Mouse (Mus musculus): Measurements from ENCODE around the gene 3110009E18Rik. TPM values are rescaled to one million over a fixed set of nuclear protein-coding genes. Genes with fewer than 3 reads are reported as not detected.

The 3110009E18Rik gene
- polyA plus RNA-seq, 1 experiment from 2014 or later = 18.1 TPM

DNA sequence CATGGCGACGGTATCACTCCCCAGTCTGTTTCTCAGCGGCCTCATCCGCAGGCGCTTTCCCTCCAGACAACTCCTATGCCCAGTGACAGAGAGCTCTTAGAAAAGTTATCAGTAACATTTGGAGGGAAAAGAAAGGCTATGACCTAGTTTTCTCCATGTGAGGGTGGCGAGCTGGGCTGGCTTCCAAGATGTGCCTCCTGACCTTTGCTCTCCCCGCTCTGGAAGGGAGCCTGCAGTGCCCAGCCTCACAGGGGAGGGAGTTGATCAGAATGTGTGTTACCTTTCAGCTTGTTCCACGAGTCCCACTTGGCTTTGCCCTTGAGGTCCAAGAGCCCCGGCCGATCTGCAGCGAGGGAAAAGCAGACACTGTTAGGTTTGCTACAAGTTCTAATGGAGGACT lies 4.9 kb upstream of the 3110009E18Rik start:
- no peak overlapping the region for H3K4me2 ChIP-seq (ENCODE audit: low read depth, low read length)
- no peak overlapping the region for H3K27ac ChIP-seq (ENCODE audit: low read length)
- no peak overlapping the region for H3K4me3 ChIP-seq (ENCODE audit: low read length)
- no peak for ATAC-seq (ENCODE audit: low read depth)
- WGBS = 86% methylated on average over 11 of the region's 11 CpGs
- H3K9me3 ChIP-seq (ENCODE audit: control insufficient read depth, low read length) = peaks cover 3% of the 10 kb centered on the region
- peaks cover 15% of the 10 kb centered on the region for H3K4me1 ChIP-seq (replicated peaks; ENCODE audit: control insufficient read depth, insufficient read depth, low read length)
- H3K9ac ChIP-seq (ENCODE audit: low read length) = no peak overlapping the region
- H3K27me3 ChIP-seq (ENCODE audit: control insufficient read depth, insufficient read depth, low read depth, low read length) = no peaks in the 10 kb centered on the region
- peaks cover 37% of the 10 kb centered on the region for H3K36me3 ChIP-seq (ENCODE audit: control insufficient read depth, insufficient read depth, low read length)

DNA sequence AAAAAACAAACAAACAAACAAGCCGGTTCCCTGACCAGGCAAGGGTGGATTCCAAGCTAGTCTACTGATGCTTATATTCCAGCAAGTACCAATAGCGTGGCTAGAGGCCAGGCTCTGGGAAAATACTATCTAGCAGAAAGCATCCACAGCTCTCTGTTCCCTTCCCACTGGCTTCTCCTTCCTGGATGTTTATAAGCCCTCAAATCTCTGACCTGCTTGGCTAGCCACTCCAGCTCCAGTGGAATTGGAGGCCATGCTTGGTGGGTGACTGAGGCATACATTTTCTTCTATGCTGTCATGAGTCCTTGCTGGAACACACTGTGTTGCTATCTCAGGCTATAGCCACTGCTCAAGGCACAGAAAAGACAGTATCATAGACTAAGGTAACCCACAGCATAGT lies 2.1 kb upstream of the 3110009E18Rik start:
- no peaks in the 10 kb centered on the region for H3K27me3 ChIP-seq (ENCODE audit: control insufficient read depth, insufficient read depth, low read depth, low read length)
- H3K36me3 ChIP-seq (ENCODE audit: control insufficient read depth, insufficient read depth, low read length) = peaks cover 23% of the 10 kb centered on the region
- no peak overlapping the region for H3K4me2 ChIP-seq (ENCODE audit: low read depth, low read length)
- no peak for ATAC-seq (ENCODE audit: low read depth)
- peaks cover 3% of the 10 kb centered on the region for H3K9me3 ChIP-seq (ENCODE audit: control insufficient read depth, low read length)
- no peak overlapping the region for H3K4me3 ChIP-seq (ENCODE audit: low read length)
- no peak overlapping the region for H3K27ac ChIP-seq (ENCODE audit: low read length)
- no peak overlapping the region for H3K9ac ChIP-seq (ENCODE audit: low read length)
- WGBS = 82% methylated on average over 2 of the region's 2 CpGs
- H3K4me1 ChIP-seq (replicated peaks; ENCODE audit: control insufficient read depth, insufficient read depth, low read length) = peaks cover 17% of the 10 kb centered on the region

DNA sequence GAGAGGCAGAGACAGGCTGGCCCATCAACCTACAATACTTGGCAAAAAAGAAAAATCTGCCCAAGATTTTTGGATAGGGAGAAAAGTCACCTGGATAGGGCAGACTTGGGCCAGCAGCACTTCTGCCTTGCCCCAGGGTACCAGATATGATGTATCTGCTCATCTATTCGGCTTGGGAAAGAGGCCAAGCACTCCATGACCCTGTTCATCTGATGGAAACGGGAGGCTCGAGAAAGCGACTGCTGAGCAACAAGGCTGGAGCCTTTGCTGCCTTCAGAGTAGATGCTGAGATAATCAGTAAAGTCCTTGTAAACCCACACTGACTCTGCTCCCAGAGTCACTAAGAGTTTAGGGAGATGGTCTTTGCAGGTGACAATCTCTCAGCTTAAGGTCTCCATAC lies 1.6 kb upstream of the 3110009E18Rik start:
- H3K27ac ChIP-seq (ENCODE audit: low read length) = no peak overlapping the region
- no peaks in the 10 kb centered on the region for H3K27me3 ChIP-seq (ENCODE audit: control insufficient read depth, insufficient read depth, low read depth, low read length)
- peaks cover 17% of the 10 kb centered on the region for H3K4me1 ChIP-seq (replicated peaks; ENCODE audit: control insufficient read depth, insufficient read depth, low read length)
- ATAC-seq (ENCODE audit: low read depth) = no peak
- peaks cover under 1% of the 10 kb centered on the region for H3K9me3 ChIP-seq (ENCODE audit: control insufficient read depth, low read length)
- H3K4me2 ChIP-seq (ENCODE audit: low read depth, low read length) = peak overlapping the region; percentile 88
- H3K4me3 ChIP-seq (ENCODE audit: low read length) = peak overlapping the region; percentile 72; the same call in 1 of the 2 replicates
- 79% methylated on average over 4 of the region's 4 CpGs for WGBS
- no peak overlapping the region; the same call in 1 of the 2 replicates for H3K9ac ChIP-seq (ENCODE audit: low read length)
- H3K36me3 ChIP-seq (ENCODE audit: control insufficient read depth, insufficient read depth, low read length) = peaks cover 19% of the 10 kb centered on the region

DNA sequence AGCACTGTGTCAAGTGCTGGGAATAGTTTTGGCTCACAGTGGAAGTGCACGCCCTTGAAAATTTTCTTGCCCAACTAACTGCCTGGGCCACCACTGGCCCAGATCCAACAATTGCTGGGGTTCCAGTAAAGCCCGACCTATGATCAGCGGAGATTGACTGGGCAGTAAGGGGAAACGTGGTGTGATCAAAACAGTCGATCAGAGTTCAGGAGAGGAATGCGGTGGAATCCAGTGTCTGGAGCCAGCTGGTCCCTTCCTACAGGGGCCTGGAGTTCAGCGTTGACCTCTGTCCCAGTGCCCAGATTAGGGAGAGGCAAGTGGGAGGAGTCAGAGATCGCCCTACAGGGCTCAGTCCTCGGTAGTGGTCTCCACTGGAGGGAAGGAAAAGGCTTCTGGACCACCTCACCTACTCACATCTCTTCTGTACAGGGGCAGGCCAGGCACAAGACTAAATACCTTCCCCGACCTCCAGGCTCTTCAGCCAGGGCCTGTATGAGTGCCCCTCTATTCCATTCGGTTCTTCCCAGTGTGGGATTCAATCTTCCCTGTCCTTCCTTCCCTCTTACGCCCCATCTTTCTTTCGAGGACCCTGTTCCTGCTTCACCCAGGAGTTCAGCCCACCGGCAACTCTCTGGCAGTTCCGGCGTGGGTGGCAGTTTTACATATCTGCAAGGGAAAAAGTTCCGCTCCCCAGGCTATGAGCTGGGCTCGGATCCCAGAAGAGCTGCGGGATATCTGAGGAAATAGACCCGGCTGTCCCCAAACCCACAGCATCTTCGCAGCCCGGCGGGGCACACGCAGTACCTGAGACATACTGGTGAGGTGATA lies 632 bp upstream of the 3110009E18Rik start:
- Histone ChIP-seq H3K4me1 (replicated peaks; ENCODE audit: control insufficient read depth, insufficient read depth, low read length) (peaks cover 17% of the 10 kb centered on the region), H3K36me3 (ENCODE audit: control insufficient read depth, insufficient read depth, low read length) (peaks cover 9% of the 10 kb centered on the region), H3K9me3 (ENCODE audit: control insufficient read depth, low read length) (no peaks in the 10 kb centered on the region), H3K27ac (ENCODE audit: low read length) (peak overlapping the region; percentile 94), H3K9ac (ENCODE audit: low read length) (peak overlapping the region; percentile 80), H3K4me2 (ENCODE audit: low read depth, low read length) (peak overlapping the region; percentile 88), H3K4me3 (ENCODE audit: low read length) (peak overlapping the region; percentile 72), H3K27me3 (ENCODE audit: control insufficient read depth, insufficient read depth, low read depth, low read length) (no peaks in the 10 kb centered on the region)
- peak; percentile 64 for ATAC-seq (ENCODE audit: low read depth)
- under 1% methylated on average over 24 of the region's 24 CpGs for WGBS

DNA sequence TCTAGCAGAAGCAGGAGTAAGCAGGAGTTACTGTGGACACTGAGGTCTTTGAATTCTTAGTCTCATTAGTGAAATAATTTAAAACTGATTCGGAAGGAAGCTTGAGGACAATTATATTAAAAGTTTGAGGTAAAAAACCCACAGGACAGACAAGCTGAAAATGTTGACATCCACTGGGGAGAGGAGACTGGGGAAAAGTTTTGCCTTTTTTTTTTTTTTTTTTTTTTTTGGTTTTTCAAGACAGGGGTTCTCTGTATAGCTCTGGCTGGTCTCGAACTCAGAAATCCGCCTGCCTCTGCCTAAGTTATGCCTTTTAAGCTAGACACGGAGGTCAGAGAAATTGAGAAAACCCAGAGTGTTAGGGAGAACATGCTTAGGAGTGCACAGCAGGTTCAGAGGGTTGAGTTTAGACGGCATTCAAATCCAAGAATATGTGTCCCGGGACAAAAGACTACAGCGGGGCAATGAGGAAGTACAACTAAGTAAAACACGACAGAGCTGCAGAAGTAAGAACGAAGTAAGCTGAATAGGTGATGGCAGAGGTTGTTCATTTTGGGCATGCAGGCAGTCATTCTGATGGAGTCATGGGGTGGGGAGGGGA lies 1.0 kb downstream of the 3110009E18Rik start:
- peak overlapping the region; percentile 66 for H3K4me2 ChIP-seq (ENCODE audit: low read depth, low read length)
- H3K9ac ChIP-seq (ENCODE audit: low read length) = peak overlapping the region; percentile 64
- peak overlapping the region; percentile 93 for H3K27ac ChIP-seq (ENCODE audit: low read length)
- peaks cover 19% of the 10 kb centered on the region for H3K4me1 ChIP-seq (replicated peaks; ENCODE audit: control insufficient read depth, insufficient read depth, low read length)
- H3K27me3 ChIP-seq (ENCODE audit: control insufficient read depth, insufficient read depth, low read depth, low read length) = no peaks in the 10 kb centered on the region
- ATAC-seq (ENCODE audit: low read depth) = no peak
- 0 out of 2 replicates have a peak, but pooled peaks cover 2% of the 10 kb centered on the region for H3K36me3 ChIP-seq (ENCODE audit: control insufficient read depth, insufficient read depth, low read length)
- H3K4me3 ChIP-seq (ENCODE audit: low read length) = peak overlapping the region; percentile 72
- 88% methylated on average over 9 of the region's 9 CpGs for WGBS
- H3K9me3 ChIP-seq (ENCODE audit: control insufficient read depth, low read length) = no peaks in the 10 kb centered on the region

DNA sequence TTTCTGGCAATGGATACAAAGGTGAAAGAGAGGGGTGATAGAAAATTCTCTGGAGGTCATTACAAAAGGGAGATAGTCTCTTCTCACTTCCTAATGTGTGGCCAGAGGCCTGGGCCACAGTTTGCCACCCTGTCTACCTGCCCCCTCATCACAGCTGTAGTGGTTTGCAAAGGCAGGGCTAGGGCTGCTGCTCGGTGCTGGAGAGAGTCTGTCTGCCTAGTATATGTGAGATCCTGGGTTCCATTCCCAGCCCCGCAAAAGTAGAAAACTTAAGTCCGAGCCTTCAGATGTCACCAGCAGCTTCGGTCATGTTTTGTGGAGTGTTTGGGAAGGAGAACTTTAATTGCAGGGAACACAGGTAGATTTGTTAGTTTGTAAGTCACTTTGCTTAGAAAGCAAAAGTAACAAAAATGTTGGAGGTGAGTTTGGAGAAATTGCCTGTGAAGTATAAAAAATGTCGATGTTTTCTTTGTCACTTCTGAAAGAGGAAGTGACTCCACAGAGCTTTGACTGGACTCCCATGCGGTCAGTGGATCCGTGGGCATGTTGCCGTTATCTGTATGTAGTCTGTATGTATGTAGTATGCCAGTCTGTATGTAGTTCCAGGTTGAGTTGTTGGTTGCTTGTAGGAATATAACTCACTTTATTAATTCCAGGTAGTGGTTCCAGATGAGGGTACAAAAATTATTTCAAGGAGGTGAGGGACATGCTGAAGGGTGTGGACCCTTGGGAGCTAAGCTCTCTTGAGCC lies 1.8 kb downstream of the 3110009E18Rik start:
- no peak for ATAC-seq (ENCODE audit: low read depth)
- Histone ChIP-seq H3K4me3 (ENCODE audit: low read length) (no peak overlapping the region), H3K27ac (ENCODE audit: low read length) (no peak overlapping the region), H3K4me1 (replicated peaks; ENCODE audit: control insufficient read depth, insufficient read depth, low read length) (peaks cover 19% of the 10 kb centered on the region), H3K36me3 (ENCODE audit: control insufficient read depth, insufficient read depth, low read length) (0 out of 2 replicates have a peak, but pooled peaks cover 2% of the 10 kb centered on the region), H3K4me2 (ENCODE audit: low read depth, low read length) (no peak overlapping the region), H3K9ac (ENCODE audit: low read length) (no peak overlapping the region), H3K9me3 (ENCODE audit: control insufficient read depth, low read length) (no peaks in the 10 kb centered on the region), H3K27me3 (ENCODE audit: control insufficient read depth, insufficient read depth, low read depth, low read length) (no peaks in the 10 kb centered on the region)
- 90% methylated on average over 8 of the region's 8 CpGs for WGBS

DNA sequence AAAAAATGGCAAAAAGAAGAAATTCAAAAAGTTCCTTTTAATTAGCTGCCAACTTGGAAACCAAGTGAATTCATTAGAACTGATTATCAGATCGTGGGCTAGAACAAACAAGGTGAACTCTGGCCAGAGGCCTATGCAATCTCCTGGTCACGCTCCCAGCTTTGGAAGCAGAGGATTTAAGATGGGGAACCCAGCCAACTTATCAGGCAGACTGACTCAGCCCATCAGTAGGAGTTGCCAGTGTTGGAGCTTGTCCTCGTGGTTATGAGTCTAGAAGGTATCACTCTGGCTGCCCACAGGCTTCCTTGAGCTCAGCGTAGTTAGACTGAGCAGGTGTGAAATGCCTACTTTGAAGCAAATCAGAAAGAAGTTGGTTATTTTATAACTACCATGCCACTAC lies 3.9 kb downstream of the 3110009E18Rik start:
- Histone ChIP-seq H3K36me3 (ENCODE audit: control insufficient read depth, insufficient read depth, low read length) (no peaks in the 10 kb centered on the region), H3K27me3 (ENCODE audit: control insufficient read depth, insufficient read depth, low read depth, low read length) (no peaks in the 10 kb centered on the region), H3K9me3 (ENCODE audit: control insufficient read depth, low read length) (no peaks in the 10 kb centered on the region), H3K4me2 (ENCODE audit: low read depth, low read length) (no peak overlapping the region), H3K4me1 (replicated peaks; ENCODE audit: control insufficient read depth, insufficient read depth, low read length) (peaks cover 9% of the 10 kb centered on the region), H3K9ac (ENCODE audit: low read length) (no peak overlapping the region), H3K27ac (ENCODE audit: low read length) (no peak overlapping the region), H3K4me3 (ENCODE audit: low read length) (no peak overlapping the region)
- ATAC-seq (ENCODE audit: low read depth) = no peak
- WGBS = 70% methylated on average over 4 of the region's 4 CpGs

DNA sequence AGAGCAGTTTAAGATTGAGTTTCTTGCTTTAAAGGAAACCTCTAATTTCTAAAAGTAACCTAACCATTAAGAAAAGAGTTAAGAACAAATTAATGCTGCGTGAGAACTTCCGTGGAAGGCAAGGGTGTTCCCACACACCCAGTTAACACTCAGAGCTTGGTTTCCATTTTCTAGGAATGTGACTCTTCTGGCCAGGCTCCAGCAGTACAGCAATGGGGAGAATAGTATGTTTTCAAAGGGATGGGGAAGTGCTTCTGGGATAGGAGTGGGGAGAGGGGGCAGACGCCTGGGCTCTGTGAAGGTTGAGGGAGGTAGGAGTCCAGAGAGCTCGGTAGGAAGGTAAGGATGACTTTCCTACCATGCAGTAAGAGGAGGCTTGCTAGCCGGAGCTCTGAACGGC lies 4.5 kb downstream of the 3110009E18Rik start:
- 59% methylated on average over 6 of the region's 6 CpGs for WGBS

DNA sequence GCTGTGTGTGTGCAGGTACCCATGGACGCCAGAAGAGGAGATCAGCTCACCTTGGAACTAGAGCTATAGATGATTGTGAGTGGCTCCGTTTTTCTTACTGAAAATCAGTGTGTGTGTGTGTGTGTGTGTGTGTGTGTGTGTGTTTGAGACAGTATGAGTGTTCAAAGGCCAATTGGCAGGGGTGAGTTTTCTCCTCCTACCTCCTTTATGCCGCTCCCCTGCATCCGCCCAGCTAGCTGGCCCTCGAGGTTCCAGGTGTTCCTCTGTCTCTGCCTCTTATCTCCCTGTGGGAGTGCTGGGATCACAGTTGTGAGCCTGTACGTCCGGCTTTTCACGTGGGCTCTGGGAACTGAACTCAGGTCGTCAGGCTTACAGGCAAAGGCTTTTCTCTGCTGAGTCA lies 5.3 kb downstream of the 3110009E18Rik start:
- Histone ChIP-seq H3K36me3 (ENCODE audit: control insufficient read depth, insufficient read depth, low read length) (no peaks in the 10 kb centered on the region), H3K9me3 (ENCODE audit: control insufficient read depth, low read length) (no peaks in the 10 kb centered on the region), H3K4me2 (ENCODE audit: low read depth, low read length) (no peak overlapping the region), H3K4me3 (ENCODE audit: low read length) (no peak overlapping the region), H3K27ac (ENCODE audit: low read length) (no peak overlapping the region), H3K4me1 (replicated peaks; ENCODE audit: control insufficient read depth, insufficient read depth, low read length) (peaks cover 4% of the 10 kb centered on the region), H3K9ac (ENCODE audit: low read length) (no peak overlapping the region), H3K27me3 (ENCODE audit: control insufficient read depth, insufficient read depth, low read depth, low read length) (no peaks in the 10 kb centered on the region)
- WGBS = 61% methylated on average over 9 of the region's 9 CpGs
- ATAC-seq (ENCODE audit: low read depth) = no peak

More for the DNA sequence above, 4.5 kb downstream of the 3110009E18Rik start:
- H3K9ac ChIP-seq (ENCODE audit: low read length) = no peak overlapping the region
- peaks cover 4% of the 10 kb centered on the region for H3K4me1 ChIP-seq (replicated peaks; ENCODE audit: control insufficient read depth, insufficient read depth, low read length)
- no peaks in the 10 kb centered on the region for H3K36me3 ChIP-seq (ENCODE audit: control insufficient read depth, insufficient read depth, low read length)
- no peak overlapping the region for H3K4me2 ChIP-seq (ENCODE audit: low read depth, low read length)
- no peak overlapping the region for H3K4me3 ChIP-seq (ENCODE audit: low read length)
- H3K27me3 ChIP-seq (ENCODE audit: control insufficient read depth, insufficient read depth, low read depth, low read length) = no peaks in the 10 kb centered on the region
- no peak overlapping the region for H3K27ac ChIP-seq (ENCODE audit: low read length)
- H3K9me3 ChIP-seq (ENCODE audit: control insufficient read depth, low read length) = no peaks in the 10 kb centered on the region
- ATAC-seq (ENCODE audit: low read depth) = no peak

Data from lung, embryonic 16.5 days (tissue).